Mouse (Mus musculus) limb, embryonic 11.5 days (tissue): ENCODE data around the gene Slc1a2. TPM values are rescaled to one million over a fixed set of nuclear protein-coding genes. Genes with fewer than 3 reads are reported as not detected.

Source experiments
- ATAC-seq: fragments of 200-750 bp; cut with Nextera tagmentation; 2 replicates; pipeline ENCODE4 v1.8.0; 2017; ENCODE audit warnings: low read depth; ENCODE audit not compliant: insufficient number of reproducible peaks, low FRiP score, low TSS enrichment
- DNase-seq: peaks from one replicate; pipeline ENCODE4 v3.0.0-alpha.2; 2015; ENCODE audit warnings: low spot score
- H3K27ac ChIP-seq: fragments of 300-500 bp; sonication (generic); replicated peaks from 2 replicates; pipeline ENCODE4 v1.5.1; 2014; ENCODE audit warnings: low read depth, mild to moderate bottlenecking, low read length
- H3K27me3 ChIP-seq: fragments of 300-500 bp; sonication (generic); 2 replicates; pipeline ENCODE4 v1.6.1; 2014; ENCODE audit warnings: mild to moderate bottlenecking, low read length, mixed read lengths; ENCODE audit not compliant: control insufficient read depth, insufficient read depth
- H3K36me3 ChIP-seq: fragments of 300-500 bp; sonication (generic); 2 replicates; pipeline ENCODE4 v1.6.1; 2014; ENCODE audit warnings: mild to moderate bottlenecking, low read length, moderate library complexity, mixed read lengths; ENCODE audit not compliant: control insufficient read depth, insufficient read depth
- H3K4me1 ChIP-seq: fragments of 300-500 bp; sonication (generic); 2 replicates; pipeline ENCODE4 v1.6.1; 2014; ENCODE audit warnings: low read length, mixed read lengths; ENCODE audit not compliant: control insufficient read depth, insufficient read depth
- H3K4me2 ChIP-seq: fragments of 300-500 bp; sonication (generic); 2 replicates; pipeline ENCODE4 v1.6.1; 2014; ENCODE audit warnings: low read depth, mild to moderate bottlenecking, moderate library complexity; ENCODE audit not compliant: severe bottlenecking
- H3K4me3 ChIP-seq: fragments of 300-500 bp; sonication (generic); 2 replicates; pipeline ENCODE4 v1.5.1; 2014; ENCODE audit warnings: low read depth, low read length
- H3K9ac ChIP-seq: fragments of 300-500 bp; sonication (generic); 2 replicates; pipeline ENCODE4 v1.6.1; 2014; ENCODE audit warnings: mild to moderate bottlenecking, low read length
- H3K9me3 ChIP-seq: fragments of 300-500 bp; sonication (generic); 2 replicates; pipeline ENCODE4 v1.6.1; 2016; ENCODE audit warnings: low read length; ENCODE audit not compliant: control insufficient read depth
- WGBS: fragments of 180-500 bp; shearing (Covaris S2); extraction: QIAGEN DNeasy Blood & Tissue Kit; methylation state at CpG from one replicate; pipeline ENCODE4 v1.1.7; 2014; 5-methylcytosine and 5-hydroxymethylcytosine counted together
- polyA plus RNA-seq: library from polyadenylated mRNA; unstranded; fragments of >200 nt; fragmentation: Nextera tagmentation; extraction: Ambion mirVana; gene quantifications from 2 replicates; pipeline ENCODE4 v1.2.1, GENCODE M21; 2014

The Slc1a2 gene
- polyA plus RNA-seq = 0.06 and 0.11 TPM in 2 replicates

DNA sequence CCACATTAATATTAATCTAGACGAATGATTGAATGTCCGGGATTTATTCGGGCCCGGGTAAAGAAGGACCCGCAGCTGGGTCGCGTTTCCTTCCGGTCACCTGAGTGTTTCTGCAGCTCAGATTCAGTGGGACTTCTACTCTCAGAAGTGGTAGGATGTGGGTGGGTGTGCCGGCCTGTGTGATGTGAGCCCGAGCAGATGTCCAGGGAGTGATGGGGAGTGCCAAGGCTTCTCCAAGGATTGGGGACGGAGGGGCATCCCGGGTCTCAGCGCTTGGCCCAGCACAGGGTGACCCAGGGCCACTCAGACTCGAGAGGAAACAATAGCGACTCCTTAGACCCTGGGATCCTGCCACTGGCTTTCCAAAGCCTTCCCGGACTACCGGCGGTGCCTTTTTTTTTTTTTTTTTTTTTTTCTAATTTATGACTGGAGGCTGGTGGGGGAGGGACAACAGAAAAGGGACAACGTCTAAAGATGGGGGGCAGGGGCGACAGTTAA, at the start of gene Slc1a2:
TSS of gene Slc1a2 (plus strand) at position 497 of the 498 bp plus-strand sequence.
- H3K27ac ChIP-seq = no peak within 1 kb of the TSS
- peak within 1 kb of the TSS; percentile 66 for H3K4me3 ChIP-seq
- H3K4me2 ChIP-seq = peak within 1 kb of the TSS; percentile 100
- ATAC-seq (0 out of 2 replicates have a peak, but pooled peaks have one; percentile 29), DNase-seq (no peak)
- H3K9me3 ChIP-seq = no peaks in the 10 kb centered on the region
- no peaks in the 10 kb centered on the region for H3K36me3 ChIP-seq
- H3K4me1 ChIP-seq = no peaks in the 10 kb centered on the region
- peak within 1 kb of the TSS; percentile 47 for H3K9ac ChIP-seq
- 1% methylated on average over 20 of the region's 20 CpGs for WGBS
- peaks cover 21% of the 10 kb centered on the region for H3K27me3 ChIP-seq

GRCm38 (mm10) chr2:102610485-102610884, 48.0 kb upstream of the Slc1a2 start:
- Histone ChIP-seq H3K36me3 (no peaks in the 10 kb centered on the region), H3K4me2 (no peak overlapping the region), H3K4me3 (no peak overlapping the region), H3K27ac (no peak overlapping the region), H3K9ac (no peak overlapping the region), H3K4me1 (no peaks in the 10 kb centered on the region), H3K27me3 (no peaks in the 10 kb centered on the region), H3K9me3 (no peaks in the 10 kb centered on the region)
- WGBS = 91% methylated on average over 4 of the region's 4 CpGs
- ATAC-seq (no peak), DNase-seq (no peak)

GRCm38 (mm10) chr2:102616637-102617036, 41.8 kb upstream of the Slc1a2 start:
- no peaks in the 10 kb centered on the region for H3K9me3 ChIP-seq
- DNase-seq = peak; percentile 18
- H3K4me1 ChIP-seq = no peaks in the 10 kb centered on the region
- WGBS = 81% methylated on average over 2 of the region's 2 CpGs
- H3K4me2 ChIP-seq = no peak overlapping the region
- H3K4me3 ChIP-seq = no peak overlapping the region
- no peak overlapping the region for H3K27ac ChIP-seq
- H3K36me3 ChIP-seq = no peaks in the 10 kb centered on the region
- H3K27me3 ChIP-seq = no peaks in the 10 kb centered on the region
- no peak overlapping the region for H3K9ac ChIP-seq
- ATAC-seq = no peak

- peak; percentile 16 for DNase-seq
- Histone ChIP-seq H3K9ac (no peak overlapping the region), H3K9me3 (no peaks in the 10 kb centered on the region), H3K4me2 (no peak overlapping the region), H3K27ac (no peak overlapping the region), H3K27me3 (no peaks in the 10 kb centered on the region), H3K4me1 (no peaks in the 10 kb centered on the region), H3K4me3 (no peak overlapping the region), H3K36me3 (no peaks in the 10 kb centered on the region)
- 84% methylated on average over 12 of the region's 12 CpGs for WGBS
- ATAC-seq = no peak
These were observed 37.6 kb upstream of the Slc1a2 start for GRCm38 (mm10) chr2:102620744-102621429.

- Histone ChIP-seq H3K27me3 (no peaks in the 10 kb centered on the region), H3K36me3 (no peaks in the 10 kb centered on the region), H3K4me1 (no peaks in the 10 kb centered on the region), H3K4me2 (no peak overlapping the region), H3K27ac (no peak overlapping the region), H3K9me3 (no peaks in the 10 kb centered on the region), H3K4me3 (no peak overlapping the region), H3K9ac (no peak overlapping the region)
- no peak for ATAC-seq
- DNase-seq = no peak
- 87% methylated on average over 5 of the region's 5 CpGs for WGBS
These were observed 36.3 kb upstream of the Slc1a2 start for GRCm38 (mm10) chr2:102622176-102622575.

DNA sequence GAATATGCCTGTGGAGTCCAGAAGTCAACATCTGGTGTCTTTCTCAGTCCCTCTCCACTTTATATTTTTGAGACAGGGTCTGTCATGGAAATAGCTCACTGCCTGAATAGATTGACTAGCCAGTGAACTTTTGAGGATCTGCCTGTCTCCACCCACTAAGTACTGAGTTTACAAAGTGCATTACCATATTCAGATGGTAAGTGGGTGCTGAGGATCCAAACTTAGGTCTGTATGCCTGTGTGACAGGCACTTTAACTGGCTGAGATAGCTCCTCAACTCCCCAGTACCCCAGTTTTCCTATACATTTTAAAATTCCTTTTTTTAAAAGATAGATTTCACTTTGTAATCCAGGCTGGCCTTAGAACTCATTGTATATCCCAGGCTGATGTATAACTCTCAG, 35.5 kb upstream of the Slc1a2 start:
- DNase-seq (no peak), ATAC-seq (no peak)
- Histone ChIP-seq H3K9me3 (no peaks in the 10 kb centered on the region), H3K4me1 (no peaks in the 10 kb centered on the region), H3K36me3 (no peaks in the 10 kb centered on the region), H3K4me3 (no peak overlapping the region), H3K9ac (no peak overlapping the region), H3K4me2 (no peak overlapping the region), H3K27me3 (no peaks in the 10 kb centered on the region), H3K27ac (no peak overlapping the region)

DNA sequence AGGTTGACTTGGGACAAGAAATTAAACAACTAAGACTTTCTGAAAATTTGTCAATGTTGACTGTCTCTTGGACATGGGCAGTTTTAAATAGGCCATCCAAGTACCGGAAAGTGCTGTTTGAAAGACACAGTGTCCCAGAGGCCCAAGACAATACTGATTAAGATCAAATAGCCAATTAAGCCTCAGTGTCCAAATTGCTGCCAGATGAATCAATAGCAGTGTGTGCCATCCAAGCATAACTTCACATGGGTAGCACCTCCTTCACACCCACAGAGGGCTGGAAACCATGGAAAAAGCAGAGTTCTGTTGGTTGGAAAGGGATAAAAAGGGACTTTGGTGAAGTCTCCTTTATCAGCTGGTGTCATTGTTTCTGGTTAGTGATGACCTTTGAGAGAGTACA, 33.9 kb upstream of the Slc1a2 start:
- Histone ChIP-seq H3K4me3 (no peak overlapping the region), H3K27me3 (no peaks in the 10 kb centered on the region), H3K4me2 (no peak overlapping the region), H3K36me3 (no peaks in the 10 kb centered on the region), H3K9me3 (no peaks in the 10 kb centered on the region), H3K27ac (no peak overlapping the region), H3K4me1 (no peaks in the 10 kb centered on the region), H3K9ac (no peak overlapping the region)
- DNase-seq (no peak), ATAC-seq (no peak)
- WGBS = 79% methylated on average over 1 of the region's 1 CpGs

GRCm38 (mm10) chr2:102632361-102632760, 26.1 kb upstream of the Slc1a2 start:
- H3K27me3 ChIP-seq = no peaks in the 10 kb centered on the region
- DNase-seq (no peak), ATAC-seq (no peak)
- no peaks in the 10 kb centered on the region for H3K4me1 ChIP-seq
- 87% methylated on average over 4 of the region's 4 CpGs for WGBS
- H3K36me3 ChIP-seq = no peaks in the 10 kb centered on the region
- H3K9me3 ChIP-seq = no peaks in the 10 kb centered on the region
- H3K4me3 ChIP-seq = no peak overlapping the region
- H3K9ac ChIP-seq = no peak overlapping the region
- H3K4me2 ChIP-seq = no peak overlapping the region
- H3K27ac ChIP-seq = no peak overlapping the region

- Histone ChIP-seq H3K4me1 (no peaks in the 10 kb centered on the region), H3K36me3 (no peaks in the 10 kb centered on the region), H3K4me2 (no peak overlapping the region), H3K4me3 (no peak overlapping the region), H3K9ac (no peak overlapping the region), H3K27ac (no peak overlapping the region), H3K27me3 (no peaks in the 10 kb centered on the region), H3K9me3 (no peaks in the 10 kb centered on the region)
- 96% methylated on average over 1 of the region's 1 CpGs for WGBS
- ATAC-seq (no peak), DNase-seq (no peak)
These were observed 24.4 kb upstream of the Slc1a2 start for GRCm38 (mm10) chr2:102634010-102634409.
